12 mouse cellular contexts compared by ENCODE assay signal in the genomic region with DNA sequence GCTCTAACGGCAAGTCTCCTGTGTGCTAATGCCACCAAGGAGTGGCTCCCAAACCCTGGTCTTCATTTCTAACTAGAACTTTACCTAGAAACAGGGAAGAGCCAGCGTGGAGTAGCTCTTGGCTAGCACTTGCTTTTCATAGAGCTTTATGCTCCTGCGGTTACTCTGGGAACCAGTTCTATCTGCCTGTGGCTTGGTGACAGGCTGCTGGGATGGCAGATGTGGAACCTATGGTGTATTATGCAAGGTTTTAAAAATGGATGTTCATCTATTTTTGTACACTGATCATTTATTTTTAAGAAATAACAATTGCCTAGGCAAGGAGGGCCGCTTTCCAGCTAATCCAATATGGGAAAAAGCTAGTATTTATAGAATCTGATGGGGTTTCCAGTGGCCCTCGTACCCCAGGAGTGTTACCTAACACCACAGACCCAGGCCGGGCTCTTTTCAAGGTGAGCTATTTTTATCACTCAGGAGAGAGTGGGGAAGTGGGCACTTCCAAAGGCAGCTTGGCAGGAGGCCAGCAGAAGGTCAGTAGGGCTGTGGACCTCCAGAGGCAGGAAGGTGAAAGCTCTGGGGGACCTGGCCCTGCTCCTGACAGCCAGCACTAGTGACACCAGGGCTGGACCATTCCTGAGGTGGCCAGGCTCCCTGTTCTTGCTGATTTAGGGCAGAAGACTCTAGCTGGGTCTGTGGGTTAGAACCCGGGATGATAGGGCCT. TPM values are rescaled to one million over a fixed set of nuclear protein-coding genes. Genes with fewer than 3 reads are reported as not detected.
A peak's percentile ranks its signal among the peaks of the same experiment; 100 is the strongest.
DNase-seq lines count a peak whose midpoint lies in the region; ATAC-seq and TF ChIP-seq lines count a peak whose summit lies in the region.
"Had no signal": no experiment of that assay in that cellular context is flagged by ENCODE, and none has a peak within 500 bp of the region (broad histone marks: within the 10 kb centered on the region; RNA-seq: fewer than 3 reads in every experiment).

No protein-coding gene starts in this region.

- H3K9ac ChIP-seq in liver, embryonic 12.5 days: no peak overlapping the region
- no peak overlapping the region for H3K9ac ChIP-seq in liver, postnatal 0 days (replicated peaks)
- no peak overlapping the region for H3K9ac ChIP-seq in kidney, embryonic 16.5 days (replicated peaks; ENCODE audit: low read length)
- H3K9ac ChIP-seq in hindbrain, embryonic 11.5 days (ENCODE audit: low read depth, low read length): no peak overlapping the region
- no peak overlapping the region for H3K9ac ChIP-seq in hindbrain, embryonic 12.5 days

- peak; percentile 35 to 46 for DNase-seq in cerebellum, postnatal 10 days
- DNase-seq in cerebellum, adult 2 months: no peak
- no peak for DNase-seq in liver, postnatal 0 days
- peak; percentile 45 for DNase-seq in lung, postnatal 36 days
- DNase-seq in hindbrain, embryonic 11.5 days (ENCODE audit: low spot score): no peak
- DNase-seq: adrenal gland, postnatal 25 days; cerebellum, adult 9-10 months had no signal

- TF ChIP-seq EP300 in liver, postnatal 0 days (IDR thresholded peaks at IDR 0.05; ENCODE audit: low read depth): no peak

- TF ChIP-seq POLR2A in cerebellum, adult 2 months (IDR thresholded peaks at IDR 0.05; ENCODE audit: borderline replicate concordance, insufficient read depth, low read length): no peak

- H3K4me1 ChIP-seq in cerebellum, adult 2 months (ENCODE audit: control insufficient read depth, insufficient read depth, low read length): no peaks in the 10 kb centered on the region
- H3K4me1 ChIP-seq in liver, embryonic 12.5 days: 0 out of 2 replicates have a peak, but pooled peaks cover 10% of the 10 kb centered on the region
- no peaks in the 10 kb centered on the region for H3K4me1 ChIP-seq in liver, postnatal 0 days (ENCODE audit: insufficient read depth)
- H3K4me1 ChIP-seq in kidney, embryonic 16.5 days (ENCODE audit: insufficient read depth, low read length): no peaks in the 10 kb centered on the region
- no peaks in the 10 kb centered on the region for H3K4me1 ChIP-seq in hindbrain, embryonic 11.5 days (replicated peaks; ENCODE audit: control insufficient read depth, insufficient read depth, low read length)
- no peaks in the 10 kb centered on the region for H3K4me1 ChIP-seq in hindbrain, embryonic 12.5 days

- no peak for TF ChIP-seq CTCF in cerebellum, adult 2 months (IDR thresholded peaks at IDR 0.05; ENCODE audit: borderline replicate concordance, insufficient read depth, low read depth, low read length)
- TF ChIP-seq CTCF in liver, postnatal 0 days (IDR thresholded peaks at IDR 0.05; ENCODE audit: low read depth): no peak

- H3K36me3 ChIP-seq in liver, embryonic 12.5 days: peaks cover 97% of the 10 kb centered on the region
- H3K36me3 ChIP-seq in liver, postnatal 0 days (replicated peaks; ENCODE audit: insufficient read depth, low read length): peaks cover 82% of the 10 kb centered on the region
- peaks cover 42% of the 10 kb centered on the region for H3K36me3 ChIP-seq in kidney, embryonic 16.5 days (ENCODE audit: insufficient read depth, low read length)
- H3K36me3 ChIP-seq in hindbrain, embryonic 11.5 days (ENCODE audit: control insufficient read depth, insufficient read depth, low read length): peaks cover 4% of the 10 kb centered on the region; the same call in 1 of the 2 replicates
- peaks cover 84% of the 10 kb centered on the region for H3K36me3 ChIP-seq in hindbrain, embryonic 12.5 days

- H3K27me3 ChIP-seq in cerebellum, adult 2 months (ENCODE audit: control insufficient read depth, insufficient read depth, low read length): no peaks in the 10 kb centered on the region
- H3K27me3 ChIP-seq in liver, embryonic 12.5 days (replicated peaks): no peaks in the 10 kb centered on the region
- no peaks in the 10 kb centered on the region for H3K27me3 ChIP-seq in liver, postnatal 0 days (ENCODE audit: insufficient read depth, low read length)
- no peaks in the 10 kb centered on the region for H3K27me3 ChIP-seq in kidney, embryonic 16.5 days (ENCODE audit: insufficient read depth, low read length)
- no peaks in the 10 kb centered on the region for H3K27me3 ChIP-seq in hindbrain, embryonic 11.5 days (ENCODE audit: control insufficient read depth, insufficient read depth, low read length)
- H3K27me3 ChIP-seq in hindbrain, embryonic 12.5 days: no peaks in the 10 kb centered on the region
- H3K27me3 ChIP-seq: megakaryocyte, embryonic 14.5 days had no signal

- H3K9me3 ChIP-seq in liver, embryonic 12.5 days (replicated peaks): no peaks in the 10 kb centered on the region
- no peaks in the 10 kb centered on the region for H3K9me3 ChIP-seq in liver, postnatal 0 days (ENCODE audit: low read length)
- H3K9me3 ChIP-seq in kidney, embryonic 16.5 days (ENCODE audit: low read length): no peaks in the 10 kb centered on the region
- H3K9me3 ChIP-seq in hindbrain, embryonic 11.5 days (ENCODE audit: control insufficient read depth, low read length): no peaks in the 10 kb centered on the region
- no peaks in the 10 kb centered on the region for H3K9me3 ChIP-seq in hindbrain, embryonic 12.5 days (replicated peaks)
- H3K9me3 ChIP-seq: megakaryocyte, embryonic 14.5 days had no signal

- WGBS in cerebellum, adult 2 months: 77% methylated on average over 7 of the region's 7 CpGs
- WGBS in liver, embryonic 12.5 days (ENCODE audit: insufficient replicate concordance): 86% methylated on average over 7 of the region's 7 CpGs
- WGBS in liver, postnatal 0 days (ENCODE audit: insufficient replicate concordance): 73% methylated on average over 7 of the region's 7 CpGs
- WGBS in kidney, embryonic 16.5 days: 72% methylated on average over 7 of the region's 7 CpGs
- 90% methylated on average over 7 of the region's 7 CpGs for WGBS in hindbrain, embryonic 11.5 days
- 85% methylated on average over 7 of the region's 7 CpGs for WGBS in hindbrain, embryonic 12.5 days

- H3K4me3 ChIP-seq in cerebellum, adult 2 months (replicated peaks; ENCODE audit: insufficient read depth, low read depth, low read length): no peak overlapping the region
- H3K4me3 ChIP-seq in liver, embryonic 12.5 days: no peak overlapping the region
- no peak overlapping the region for H3K4me3 ChIP-seq in liver, postnatal 0 days (ENCODE audit: low read depth, low read length)
- H3K4me3 ChIP-seq in kidney, embryonic 16.5 days (ENCODE audit: low read length): no peak overlapping the region
- no peak overlapping the region for H3K4me3 ChIP-seq in hindbrain, embryonic 11.5 days (ENCODE audit: low read depth, low read length)
- no peak overlapping the region for H3K4me3 ChIP-seq in hindbrain, embryonic 12.5 days
- H3K4me3 ChIP-seq: erythroblast, embryonic 14.5 days; megakaryocyte, embryonic 14.5 days had no signal

- peak; percentile 35; the same call in 1 of the 2 replicates for ATAC-seq in liver, embryonic 12.5 days
- no peak for ATAC-seq in liver, postnatal 0 days
- ATAC-seq in kidney, embryonic 16.5 days (ENCODE audit: low FRiP score, low TSS enrichment): 0 out of 2 replicates have a peak, but pooled peaks have one; percentile 9
- no peak for ATAC-seq in hindbrain, embryonic 11.5 days (ENCODE audit: low FRiP score)
- ATAC-seq in hindbrain, embryonic 12.5 days (ENCODE audit: low FRiP score): no peak

- H3K4me2 ChIP-seq in liver, embryonic 12.5 days: no peak overlapping the region
- no peak overlapping the region for H3K4me2 ChIP-seq in liver, postnatal 0 days (ENCODE audit: low read depth, low read length)
- no peak overlapping the region for H3K4me2 ChIP-seq in kidney, embryonic 16.5 days (replicated peaks; ENCODE audit: low read depth, low read length)
- H3K4me2 ChIP-seq in hindbrain, embryonic 11.5 days (replicated peaks; ENCODE audit: low read depth, low read length): no peak overlapping the region
- H3K4me2 ChIP-seq in hindbrain, embryonic 12.5 days (replicated peaks): no peak overlapping the region

- H3K27ac ChIP-seq in cerebellum, adult 2 months (ENCODE audit: insufficient read depth, low read length): no peak overlapping the region
- no peak overlapping the region for H3K27ac ChIP-seq in liver, embryonic 12.5 days
- no peak overlapping the region for H3K27ac ChIP-seq in liver, postnatal 0 days (ENCODE audit: low read depth)
- H3K27ac ChIP-seq in kidney, embryonic 16.5 days (ENCODE audit: low read length): no peak overlapping the region
- H3K27ac ChIP-seq in hindbrain, embryonic 11.5 days (ENCODE audit: low read depth, low read length): no peak overlapping the region
- no peak overlapping the region for H3K27ac ChIP-seq in hindbrain, embryonic 12.5 days

RNA-seq across cellular contexts. Expression of gene Clec2l, which starts 41.6 kb away (rescaled TPM):
- polyA plus RNA-seq in cerebellum, adult 2 months (2012; rRNA removed): 226 and 246 TPM in 2 replicates
- 0.11 and 0.12 TPM in 2 replicates for polyA plus RNA-seq in liver, embryonic 12.5 days (2016; fragmentation: Nextera tagmentation; extraction: Ambion mirVana)
- polyA plus RNA-seq in liver, postnatal 0 days (2015; fragmentation: Nextera tagmentation; extraction: Ambion mirVana): not detected in 2 replicates
- polyA plus RNA-seq in kidney, embryonic 16.5 days (2015; fragmentation: Nextera tagmentation; extraction: Ambion mirVana): 1.0 and 1.3 TPM in 2 replicates
- polyA plus RNA-seq in hindbrain, embryonic 11.5 days (2014; fragmentation: Nextera tagmentation; extraction: Ambion mirVana): 1.7 and 2.2 TPM in 2 replicates
- polyA plus RNA-seq in hindbrain, embryonic 12.5 days (2016; fragmentation: Nextera tagmentation; extraction: Ambion mirVana): 4.1 and 4.8 TPM in 2 replicates

Comparison
In these comparisons a context has a peak if more than half of its experiments do, and no peak if none do; other contexts are left out.
1. DNase-seq: peak in cerebellum, postnatal 10 days (2 of 2) and lung, postnatal 36 days (single experiment); none in cerebellum, adult 2 months (0 of 2), liver, postnatal 0 days (single experiment) and hindbrain, embryonic 11.5 days (single experiment).
2. ATAC-seq: peak in liver, embryonic 12.5 days (single experiment) and kidney, embryonic 16.5 days (single experiment); none in liver, postnatal 0 days (single experiment), hindbrain, embryonic 11.5 days (single experiment) and hindbrain, embryonic 12.5 days (single experiment).
3. RNA of gene Clec2l, which starts 41.6 kb away (polyA plus RNA-seq): 226 to 246 TPM in cerebellum, adult 2 months; 4.1 to 4.8 TPM in hindbrain, embryonic 12.5 days, 1.7 to 2.2 TPM in hindbrain, embryonic 11.5 days, 1.0 to 1.3 TPM in kidney, embryonic 16.5 days, 0.11 to 0.12 TPM in liver, embryonic 12.5 days and not detected in liver, postnatal 0 days; every median in the first group is over 10 times any median in the second.